Mouse (Mus musculus) urinary bladder, adult 18-20 months (tissue): ENCODE results near the gene Klf3.
A peak's percentile ranks its signal among the peaks of the same experiment; 100 is the strongest.

Experiments used
- DNase-seq, 2 experiments: peaks; one replicate each; pipeline ENCODE4 v3.0.0; 2022; ENCODE audit warnings: low spot score in 2 of 2, mixed read lengths in 2 of 2

The Klf3 gene

GRCm38 (mm10) chr5:64809864-64810263 is 6.7 kb downstream of the Klf3 start:
- DNase-seq = no peak

DNA sequence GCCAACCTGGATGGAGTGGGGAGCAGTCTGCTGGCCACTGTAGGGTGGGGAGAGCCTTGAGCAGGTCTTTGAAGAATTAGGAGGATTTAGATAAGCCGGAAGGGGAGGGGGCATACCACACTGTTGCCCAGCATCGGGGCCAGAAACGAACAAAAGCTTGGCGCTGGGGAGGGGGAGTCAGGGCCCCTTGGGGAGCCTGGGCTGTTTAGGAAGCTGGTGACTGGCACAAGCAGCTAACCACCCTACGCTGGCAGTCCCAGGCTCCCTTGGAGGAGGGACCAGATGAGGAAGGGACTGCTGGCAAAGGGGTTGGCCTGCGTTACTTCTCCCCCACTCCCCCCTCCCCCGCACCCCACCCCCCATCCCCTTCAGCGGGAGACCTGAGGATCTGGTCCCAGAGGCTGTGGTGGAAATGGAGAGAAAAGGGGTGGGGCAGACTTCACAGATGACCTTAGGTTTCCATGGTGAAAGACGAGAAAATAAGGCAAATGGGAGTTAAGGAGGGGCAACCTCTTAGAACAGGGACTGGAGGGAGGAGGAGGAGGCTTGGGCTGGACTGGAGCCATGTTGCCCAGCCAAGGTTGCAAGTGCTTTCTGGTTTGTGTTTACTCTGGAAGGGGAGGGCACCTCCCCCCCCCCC is 7.8 kb downstream of the Klf3 start:
- no peak for DNase-seq

DNA sequence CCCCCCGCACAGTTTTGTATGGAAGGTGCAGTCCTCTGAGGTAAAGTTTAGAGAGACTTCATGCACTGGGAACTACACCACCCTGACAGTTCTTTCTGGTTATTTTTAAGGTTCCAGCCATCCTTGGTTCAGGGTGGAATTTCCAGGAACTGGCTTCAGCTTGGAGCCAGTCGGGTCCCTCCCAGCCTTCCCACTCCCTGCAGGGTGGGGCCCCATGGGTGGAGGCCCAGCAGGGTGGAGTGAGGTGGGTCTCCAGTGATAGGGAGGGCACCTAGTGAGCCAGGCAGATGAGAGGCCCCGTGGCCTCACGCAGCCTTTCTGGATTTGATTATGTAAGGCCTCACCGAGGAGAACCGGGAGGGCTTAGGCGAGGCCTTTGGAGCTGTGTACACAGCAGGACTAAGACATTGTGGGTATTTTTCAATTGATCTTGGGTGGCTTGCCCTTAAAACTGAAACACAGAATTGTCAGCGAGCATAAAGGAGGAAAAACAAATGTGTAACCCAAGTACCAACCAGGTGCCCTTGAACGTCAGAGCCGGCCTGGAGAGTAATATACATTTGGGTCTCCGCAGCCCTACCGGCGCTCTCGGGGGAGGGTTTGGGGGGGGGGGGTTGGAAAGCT is 8.4 kb downstream of the Klf3 start:
- DNase-seq = peak; percentile 62 to 75

DNA sequence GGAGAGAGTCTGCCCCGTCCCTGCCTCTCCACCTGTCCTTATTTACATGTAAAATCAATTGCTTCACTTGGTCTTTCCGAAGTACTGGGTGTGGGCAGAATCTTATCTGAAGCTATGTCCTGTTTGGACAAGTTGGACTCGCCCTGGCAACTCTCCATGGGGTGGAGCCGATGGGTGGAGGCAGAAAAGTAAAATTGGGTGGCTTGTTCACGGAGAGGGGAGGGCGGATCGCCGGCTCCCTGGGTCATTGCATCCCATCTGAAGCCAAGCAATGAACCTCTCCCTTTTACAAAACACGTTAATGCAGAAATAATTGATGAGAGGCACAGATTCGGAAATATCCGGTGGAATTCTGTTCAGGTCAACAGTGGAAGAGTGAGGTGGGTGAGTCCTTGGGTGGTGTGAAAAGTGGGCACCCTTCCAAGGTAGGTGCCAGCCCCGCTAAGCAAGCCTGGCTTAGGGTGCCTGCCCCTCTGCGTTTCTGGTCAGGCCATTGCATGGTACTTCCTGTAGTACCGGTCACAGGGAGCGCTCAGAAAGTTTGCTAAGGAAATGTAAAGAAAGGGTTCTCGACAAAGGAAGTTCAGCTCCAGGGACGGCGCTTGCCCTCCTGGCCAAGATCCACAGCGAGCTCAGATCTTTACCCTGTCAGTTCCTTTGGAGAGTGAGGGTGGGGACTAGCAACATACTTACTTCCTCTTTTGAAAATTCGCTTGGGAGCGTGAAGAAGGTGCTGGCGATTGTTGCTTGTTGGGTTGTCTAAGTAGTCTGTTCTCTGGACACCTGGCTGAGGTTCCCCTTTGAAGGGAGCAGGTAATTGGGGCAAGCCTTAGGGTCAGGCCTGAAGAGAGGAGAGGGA is 9.2 kb downstream of the Klf3 start:
- peak; percentile 89 to 94 for DNase-seq

GRCm38 (mm10) chr5:64812983-64813304 is 9.8 kb downstream of the Klf3 start:
- no peak for DNase-seq

DNA sequence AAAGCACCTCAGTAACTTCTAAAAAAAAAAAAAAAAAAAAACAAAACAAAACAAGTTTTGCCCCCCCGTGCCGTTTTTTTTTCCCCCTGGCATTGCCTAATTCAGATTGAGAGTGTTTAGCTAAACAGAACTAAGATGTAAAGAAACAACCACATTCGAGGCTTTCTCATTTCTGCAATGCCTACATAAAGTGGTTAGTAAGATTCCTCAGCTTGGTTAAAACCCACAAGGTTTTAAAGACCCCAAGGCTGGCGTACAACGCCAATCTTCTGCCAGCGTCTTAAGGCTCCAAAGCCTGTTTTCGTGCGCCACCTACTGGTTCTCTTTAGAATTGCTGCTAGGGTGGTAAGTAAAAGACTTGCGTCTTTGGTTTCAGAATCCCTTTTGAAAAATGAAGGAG is 10.2 kb downstream of the Klf3 start:
- peak in 1 of 2 experiments; percentile 72 for DNase-seq

- DNase-seq = no peak
These were observed 11.2 kb downstream of the Klf3 start for GRCm38 (mm10) chr5:64814416-64814815.

GRCm38 (mm10) chr5:64815631-64816030 is 12.4 kb downstream of the Klf3 start:
- DNase-seq = no peak

DNA sequence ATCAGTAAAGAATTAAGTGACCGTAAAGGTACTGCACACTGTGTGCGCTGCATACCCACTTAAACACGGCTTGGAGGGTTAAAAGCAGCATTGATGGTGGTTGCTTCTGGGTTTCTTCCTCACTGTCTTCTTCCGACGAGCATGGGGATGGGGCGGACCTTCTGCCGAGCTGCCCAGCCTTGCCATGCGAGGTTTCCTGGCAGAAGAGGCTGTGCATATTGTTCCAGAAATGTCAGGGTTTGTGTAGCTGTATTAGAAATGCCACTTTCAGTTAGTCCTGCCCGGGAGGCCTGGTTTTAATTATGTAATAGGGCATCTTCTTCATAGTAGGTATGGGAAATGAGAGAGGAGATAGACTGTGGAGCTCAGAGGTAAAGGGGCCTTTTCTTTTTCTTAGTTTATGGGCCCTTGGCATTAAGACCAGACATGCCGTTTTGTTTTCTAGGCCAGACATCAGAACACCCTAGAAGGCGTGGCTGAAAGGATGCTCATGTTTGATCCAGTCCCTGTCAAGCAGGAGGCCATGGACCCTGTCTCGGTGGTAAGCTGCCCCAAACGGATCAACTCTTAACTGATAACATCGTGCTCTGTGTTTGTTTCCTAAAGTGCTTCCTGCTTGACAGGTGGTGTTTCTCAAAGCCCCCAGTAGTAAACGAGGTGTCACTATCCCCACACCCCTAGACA is 13.2 kb downstream of the Klf3 start:
- no peak for DNase-seq

DNA sequence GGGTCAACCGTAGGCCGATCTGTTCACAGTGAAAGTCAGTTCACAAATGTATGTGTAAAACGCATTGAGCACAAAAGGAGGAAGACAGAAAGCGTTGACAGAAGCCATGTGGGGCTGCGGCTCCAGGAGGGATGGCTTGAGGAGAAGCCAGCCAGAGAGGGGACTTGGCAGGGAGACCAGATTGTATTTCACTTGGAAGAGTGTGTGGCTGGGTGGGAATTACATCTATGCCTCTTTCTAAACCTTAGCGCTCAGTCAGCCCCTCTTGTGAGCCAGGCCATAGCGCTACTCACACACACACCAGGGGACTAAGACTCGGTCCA is 13.7 kb downstream of the Klf3 start:
- DNase-seq = no peak

GRCm38 (mm10) chr5:64819390-64819789 is 16.2 kb downstream of the Klf3 start:
- DNase-seq = no peak

- DNase-seq = no peak
These were observed 16.9 kb downstream of the Klf3 start for GRCm38 (mm10) chr5:64820138-64820537.

DNA sequence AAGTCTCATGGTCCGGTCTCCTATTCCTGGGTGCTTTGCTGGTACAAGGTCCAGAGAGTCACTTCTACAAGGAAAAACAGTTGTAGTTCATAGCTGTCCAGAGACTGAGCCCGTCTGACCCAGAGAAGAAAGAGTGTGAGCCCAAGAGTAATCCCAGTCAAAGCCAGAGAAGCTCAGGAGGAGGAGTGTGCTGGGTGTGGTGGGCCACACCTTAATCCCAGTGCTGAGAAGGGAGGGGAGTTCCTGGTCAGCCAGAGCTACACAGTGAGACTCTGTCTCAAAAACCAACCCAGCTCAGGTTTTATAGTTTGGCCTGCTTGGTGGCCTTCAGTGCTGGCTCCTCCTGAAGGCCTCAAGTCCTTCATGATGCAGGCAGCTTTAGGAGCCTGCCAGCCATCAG is 18.1 kb downstream of the Klf3 start:
- DNase-seq = no peak

GRCm38 (mm10) chr5:64821964-64822363 is 18.8 kb downstream of the Klf3 start:
- DNase-seq = no peak

DNA sequence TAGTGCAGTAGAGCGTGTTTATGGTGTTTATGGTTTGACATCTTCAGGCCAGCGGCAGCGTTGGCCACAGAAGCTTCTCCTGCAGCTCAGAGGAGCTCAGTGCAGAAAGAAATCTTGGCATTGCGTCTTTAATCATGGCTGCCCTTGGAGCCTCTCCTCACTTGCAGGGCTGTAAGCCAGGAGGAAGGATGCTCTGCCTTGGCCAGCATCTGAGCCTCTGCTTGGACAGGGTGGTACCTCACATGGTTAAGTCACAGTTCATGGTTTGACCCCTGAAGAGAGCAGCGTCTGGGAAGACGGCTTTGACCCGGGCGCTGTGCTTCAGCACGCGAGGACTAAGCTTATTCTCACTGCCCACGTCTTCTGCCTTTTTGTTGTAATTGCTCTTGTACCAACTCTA is 20.2 kb downstream of the Klf3 start:
- DNase-seq = no peak

- no peak for DNase-seq
These were observed 21.6 kb downstream of the Klf3 start for GRCm38 (mm10) chr5:64824765-64825164.

- no peak for DNase-seq
These were observed 22.3 kb downstream of the Klf3 start for GRCm38 (mm10) chr5:64825496-64825895.

DNA sequence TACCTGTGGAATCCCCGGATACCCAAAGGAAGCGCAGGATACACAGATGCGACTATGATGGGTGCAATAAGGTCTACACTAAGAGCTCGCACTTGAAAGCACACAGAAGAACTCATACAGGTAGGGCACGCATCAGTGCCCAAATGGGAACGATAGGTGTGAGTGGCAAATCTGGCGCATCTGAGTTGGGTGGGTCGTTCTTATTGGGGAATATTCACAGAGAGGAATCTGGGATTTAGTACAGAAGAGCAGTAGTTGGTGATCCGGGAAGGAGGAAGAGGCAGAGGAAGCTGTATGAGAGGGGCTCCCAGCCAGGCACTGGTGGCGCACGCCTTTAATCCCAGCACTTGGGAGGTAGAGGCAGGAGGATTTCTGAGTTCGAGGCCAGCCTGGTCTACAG is 24.0 kb downstream of the Klf3 start:
- DNase-seq = no peak

DNA sequence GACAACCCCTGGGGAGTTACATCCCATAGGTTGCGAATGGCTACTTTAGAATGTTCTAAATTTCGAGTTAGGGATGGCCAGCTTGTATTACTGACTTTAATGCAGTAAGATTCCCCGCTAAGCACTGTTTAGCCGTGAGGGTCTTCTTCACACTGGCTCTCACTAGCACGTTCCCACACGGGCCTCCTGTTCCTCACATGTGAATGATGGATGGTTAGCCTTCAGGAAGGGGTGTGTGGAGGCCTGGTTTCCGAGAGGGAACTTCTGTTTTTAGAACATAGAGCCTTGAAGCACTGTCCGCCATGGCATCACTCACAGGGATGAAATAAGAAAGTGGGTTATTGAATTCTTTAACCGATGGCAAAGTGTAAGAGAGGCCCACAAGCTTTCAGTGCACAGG is 25.1 kb downstream of the Klf3 start:
- DNase-seq = no peak

- no peak for DNase-seq
These were observed 26.4 kb downstream of the Klf3 start for GRCm38 (mm10) chr5:64829606-64830005.

DNA sequence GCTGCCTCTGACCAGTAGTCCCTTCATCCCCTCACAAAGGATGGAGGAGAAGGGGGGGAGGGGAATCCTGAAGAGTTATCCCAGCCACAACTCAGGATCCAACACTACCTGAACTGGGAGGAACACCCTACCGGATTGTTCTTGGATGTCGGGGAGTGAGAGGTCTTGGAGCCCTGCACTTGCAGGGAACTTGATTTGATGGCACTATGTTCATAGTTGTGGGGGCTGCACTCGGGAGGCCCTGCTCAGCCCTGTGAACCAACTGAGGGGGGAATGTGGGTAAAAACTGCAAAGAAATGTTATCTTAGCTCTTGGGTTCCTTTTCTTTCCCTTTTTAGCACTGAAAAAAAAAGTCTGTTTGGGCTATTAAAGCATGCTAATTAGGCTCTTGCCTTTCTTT is 27.6 kb downstream of the Klf3 start:
- DNase-seq = no peak

DNA sequence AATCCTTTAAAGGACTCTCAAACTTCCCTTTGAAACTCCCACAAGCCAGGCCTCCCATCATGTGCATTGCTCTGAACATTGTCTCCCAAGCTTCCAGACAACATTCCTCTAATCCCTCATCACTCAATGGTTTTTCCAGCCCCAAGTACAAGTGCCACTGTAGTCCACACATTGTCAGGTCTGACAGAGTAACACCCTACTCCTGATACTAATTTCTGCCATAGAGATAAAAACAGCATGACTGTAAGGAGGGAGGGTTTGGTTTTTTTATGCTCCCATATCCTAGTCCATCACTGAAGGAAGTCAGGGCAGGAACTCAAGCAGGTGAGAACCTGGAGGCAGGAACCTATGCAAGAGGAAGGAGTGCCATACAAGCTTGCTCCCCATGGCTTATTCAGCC is 30.2 kb downstream of the Klf3 start:
- DNase-seq = no peak

GRCm38 (mm10) chr5:64834213-64834612 is 31.0 kb downstream of the Klf3 start:
- DNase-seq = no peak
